Comparison of ENCODE assay signal across 19 mouse cellular contexts in the genomic region with DNA sequence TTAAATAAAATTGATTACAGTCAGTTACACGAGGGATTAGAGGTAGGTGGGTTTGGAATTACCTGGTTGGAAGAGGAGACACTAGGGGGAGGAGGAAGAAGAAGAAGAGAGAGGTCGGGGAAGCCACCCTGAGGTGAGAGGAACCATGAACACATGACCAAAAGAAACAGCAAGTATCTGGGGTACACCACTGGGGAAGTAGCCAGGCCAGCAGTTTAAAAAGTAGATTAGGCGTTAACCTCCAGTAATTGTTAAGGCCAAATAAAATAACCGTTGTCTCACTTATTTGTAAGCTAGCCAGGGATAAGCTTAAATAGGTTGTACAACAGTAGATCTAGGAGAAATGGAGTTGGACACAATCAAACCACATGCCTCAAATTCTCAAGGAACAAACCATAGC. TPM values are rescaled to one million over a fixed set of nuclear protein-coding genes. Genes with fewer than 3 reads are reported as not detected.
DNase-seq lines count a peak whose midpoint lies in the region; ATAC-seq and TF ChIP-seq lines count a peak whose summit lies in the region.
"Had no signal": no experiment of that assay in that cellular context is flagged by ENCODE, and none has a peak within 500 bp of the region (broad histone marks: within the 10 kb centered on the region; RNA-seq: fewer than 3 reads in every experiment).

No protein-coding gene starts in this region.

- ATAC-seq in kidney, embryonic 16.5 days (ENCODE audit: low FRiP score, low TSS enrichment): no peak
- ATAC-seq: activated CD4-positive, CD25-positive, alpha-beta regulatory T cell, adult 4 months; CD4-positive, CD25-positive, alpha-beta regulatory T cell, adult 4 months; Patski had no signal

- TF ChIP-seq CTCF in MEL (IDR thresholded peaks at IDR 0.05 in 2 of 3, conservative IDR thresholded peaks at IDR 0.05 in 1 of 3; ENCODE audit: control insufficient read depth in 1 of 3, insufficient read depth in 1 of 3, low read depth in 2 of 3, low read length in 3 of 3, poor library complexity in 1 of 3, severe bottlenecking in 1 of 3): no peak

- H3K27ac ChIP-seq in MEL (ENCODE audit: control insufficient read depth, low read depth, low read length): peak overlapping the region; percentile 64
- no peak overlapping the region for H3K27ac ChIP-seq in kidney, embryonic 16.5 days (ENCODE audit: low read length)

- no peak for TF ChIP-seq POLR2A in MEL (IDR thresholded peaks at IDR 0.05; ENCODE audit: control insufficient read depth in 1 of 2, insufficient read depth in 1 of 2, low read depth in 1 of 2, low read length in 2 of 2, poor library complexity in 1 of 2)

- H3K36me3 ChIP-seq in MEL (ENCODE audit: control insufficient read depth in 1 of 2, insufficient read depth in 2 of 2, low read length in 2 of 2): peaks cover 0 to 21% of the 10 kb centered on the region in 2 experiments; a peak in 2 of 4 replicates
- no peaks in the 10 kb centered on the region for H3K36me3 ChIP-seq in kidney, embryonic 16.5 days (ENCODE audit: insufficient read depth, low read length)
- H3K36me3 ChIP-seq: G1E had no signal

- peak overlapping the region; percentile 2; the same call in 1 of the 2 replicates for H3K9ac ChIP-seq in MEL (ENCODE audit: control insufficient read depth, low read depth, low read length, poor library complexity, severe bottlenecking)
- H3K9ac ChIP-seq in kidney, embryonic 16.5 days (replicated peaks; ENCODE audit: low read length): no peak overlapping the region

- TF ChIP-seq RAD21 in MEL (IDR thresholded peaks at IDR 0.05; ENCODE audit: low read depth, low read length): no peak

- peak; percentile 73 for DNase-seq in MEL (ENCODE audit: low read depth, low spot score)
- DNase-seq: adrenal gland, adult 2 months; adrenal gland, adult 8-10 months; adrenal gland, postnatal 10 days; adrenal gland, postnatal 14 days; adrenal gland, postnatal 25 days; adrenal gland, postnatal 36 days; B cell, adult 2 months; cerebellum, adult 11 months; cerebellum, adult 11-12 months; cerebellum, adult 18-20 months; cerebellum, adult 2 months; cerebellum, adult 8-10 months had no signal

- TF ChIP-seq EP300 in MEL (IDR thresholded peaks at IDR 0.05; ENCODE audit: low read depth in 1 of 2, low read length in 2 of 2): peak; percentile 75 to 89

- no peak overlapping the region for H3K4me2 ChIP-seq in kidney, embryonic 16.5 days (replicated peaks; ENCODE audit: low read depth, low read length)

- H3K9me3 ChIP-seq in MEL (replicated peaks; ENCODE audit: insufficient read depth, low read length): no peaks in the 10 kb centered on the region
- H3K9me3 ChIP-seq in kidney, embryonic 16.5 days (ENCODE audit: low read length): no peaks in the 10 kb centered on the region
- H3K9me3 ChIP-seq: G1E had no signal

- H3K4me1 ChIP-seq in MEL (ENCODE audit: control insufficient read depth in 1 of 2, insufficient read depth in 2 of 2, low read length in 2 of 2): peaks cover 19 to 24% of the 10 kb centered on the region in 2 experiments
- no peaks in the 10 kb centered on the region for H3K4me1 ChIP-seq in kidney, embryonic 16.5 days (ENCODE audit: insufficient read depth, low read length)

- no peaks in the 10 kb centered on the region for H3K79me2 ChIP-seq in MEL (ENCODE audit: control insufficient read depth, insufficient read depth, low read length, poor library complexity)

- 71% methylated on average over 4 of the region's 4 CpGs for WGBS in kidney, embryonic 16.5 days

- H3K4me3 ChIP-seq in MEL (ENCODE audit: control insufficient read depth in 1 of 2, insufficient read depth in 1 of 2, low read depth in 2 of 2, low read length in 2 of 2): no peak overlapping the region
- no peak overlapping the region for H3K4me3 ChIP-seq in kidney, embryonic 16.5 days (ENCODE audit: low read length)

- no peaks in the 10 kb centered on the region for H3K27me3 ChIP-seq in MEL (ENCODE audit: control insufficient read depth in 1 of 2, insufficient read depth in 2 of 2, low read length in 2 of 2)
- H3K27me3 ChIP-seq in kidney, embryonic 16.5 days (ENCODE audit: insufficient read depth, low read length): no peaks in the 10 kb centered on the region
- H3K27me3 ChIP-seq: CH12.LX had no signal

TF ChIP-seq in MEL, 35 proteins besides CTCF, POLR2A, EP300 and RAD21:
- TF ChIP-seq SIN3A (IDR thresholded peaks at IDR 0.05; ENCODE audit: low read length) (peak; percentile 58), MYC (IDR thresholded peaks at IDR 0.05; ENCODE audit: low read depth, low read length) (peak; percentile 83), GATA1 (IDR thresholded peaks at IDR 0.05; ENCODE audit: low read depth, low read length) (peak; percentile 44), USF2 (IDR thresholded peaks at IDR 0.05; ENCODE audit: borderline replicate concordance in 1 of 2, insufficient read depth in 1 of 2, low read depth in 1 of 2, low read length in 2 of 2) (peak in 1 of 2 experiments; percentile 47; a peak in 1 of 4 replicates), TBP (IDR thresholded peaks at IDR 0.05; ENCODE audit: low read depth, low read length) (peak; percentile 17; the same call in 1 of the 2 replicates), MYB (IDR thresholded peaks at IDR 0.05; ENCODE audit: low read depth, low read length) (peak; percentile 93), MAX (IDR thresholded peaks at IDR 0.05; ENCODE audit: low read length) (peak; percentile 58), USF1 (IDR thresholded peaks at IDR 0.05; ENCODE audit: low read depth, low read length) (peak; percentile 82), TCF12 (IDR thresholded peaks at IDR 0.05; ENCODE audit: low read depth, low read length) (peak; percentile 59), HCFC1 (IDR thresholded peaks at IDR 0.05; ENCODE audit: low read depth, low read length) (0 out of 2 replicates have a peak, but pooled peaks have one; percentile 36), POLR2AphosphoS5 (IDR thresholded peaks at IDR 0.05; ENCODE audit: borderline replicate concordance, low read depth, low read length) (no peak), ZMIZ1 (IDR thresholded peaks at IDR 0.05; ENCODE audit: low read depth, low read length) (no peak), BHLHE40 (IDR thresholded peaks at IDR 0.05; ENCODE audit: borderline replicate concordance, low read depth, low read length) (peak; percentile 16; the same call in 1 of the 2 replicates), MXI1 (IDR thresholded peaks at IDR 0.05; ENCODE audit: low read depth, low read length) (peak; percentile 45; the same call in 1 of the 2 replicates), MAFK (IDR thresholded peaks at IDR 0.05; ENCODE audit: borderline replicate concordance, low read depth, low read length) (no peak), ETS1 (IDR thresholded peaks at IDR 0.05; ENCODE audit: low read depth, low read length) (peak; percentile 69), KAT2A (conservative IDR thresholded peaks at IDR 0.05; ENCODE audit: low read depth, low read length) (peak; percentile 21; the same call in 1 of the 2 replicates), NRF1 (IDR thresholded peaks at IDR 0.05; ENCODE audit: insufficient read depth, low read depth, low read length, poor library complexity, severe bottlenecking) (no peak)

RNA-seq across cellular contexts. Expression of a gene that starts 32.9 kb away (rescaled TPM):
- total RNA-seq in MEL (2012; rRNA removed): 61.2 and 62.4 TPM in 2 replicates
- 10 to 100 TPM in 1 of 2 experiments, not detected in 1; 49.5 TPM for polyA plus RNA-seq in MEL (2012; ENCODE audit: insufficient read depth in 1 of 2, insufficient read length in 2 of 2, low read depth in 1 of 2, low replicate concordance in 2 of 2, missing spikeins in 1 of 2)
- polyA plus RNA-seq in kidney, embryonic 16.5 days (2015; fragmentation: Nextera tagmentation; extraction: Ambion mirVana): 54.5 and 60.7 TPM in 2 replicates

RNA-seq across cellular contexts. Expression of a gene that starts 56.8 kb away (rescaled TPM):
- 164 and 175 TPM in 2 replicates for total RNA-seq in MEL (2012; rRNA removed)
- polyA plus RNA-seq in MEL (2012; ENCODE audit: insufficient read depth in 1 of 2, insufficient read length in 2 of 2, low read depth in 1 of 2, low replicate concordance in 2 of 2, missing spikeins in 1 of 2): 100 to 1,000 TPM in 1 of 2 experiments, not detected in 1; 129 TPM
- polyA plus RNA-seq in kidney, embryonic 16.5 days (2015; fragmentation: Nextera tagmentation; extraction: Ambion mirVana): 188 and 196 TPM in 2 replicates
